Mouse (Mus musculus): ENCODE measurements around the gene Txnip. TPM values are rescaled to one million over a fixed set of nuclear protein-coding genes. Genes with fewer than 3 reads are reported as not detected.
"Not testable (repeated sequence)": the region's sequence is repeated elsewhere in the genome, so short reads cannot be mapped to it uniquely, and the experiment has no call there.

Txnip gene
- total RNA-seq, 2 experiments from 2014 or later, result 288 to 458 TPM

DNA sequence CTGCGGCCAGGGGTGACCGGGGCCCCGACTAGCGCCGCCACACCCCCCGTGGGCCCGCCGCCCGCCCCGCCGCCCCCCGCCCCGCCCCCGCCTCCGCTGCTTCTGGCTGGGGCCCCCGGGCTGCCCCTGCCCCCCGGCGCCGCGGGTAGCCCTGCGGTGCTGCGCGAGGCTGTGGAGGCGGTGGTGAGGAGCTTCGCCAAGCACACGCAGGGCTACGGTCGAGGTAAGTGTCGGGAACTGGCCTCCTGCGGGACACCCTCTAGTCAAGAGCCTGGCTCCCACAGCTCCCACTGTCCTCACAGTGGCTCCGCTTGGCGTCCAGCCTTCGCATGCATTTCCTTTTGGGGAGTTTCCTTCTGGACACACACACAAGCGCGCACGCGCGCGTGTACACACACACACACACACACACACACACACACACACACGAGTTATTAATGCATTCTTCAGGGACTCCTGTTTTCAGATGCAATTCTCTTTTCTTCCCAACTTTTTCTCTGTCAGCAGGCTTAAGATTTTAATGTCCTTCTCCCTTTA is 43.6 kb downstream of the Txnip start:
- DNase-seq, result peak; percentile 80
- intact Hi-C loops (cut with DNase I; ENCODE audit: low total_unique reads), result no loop called here

DNA sequence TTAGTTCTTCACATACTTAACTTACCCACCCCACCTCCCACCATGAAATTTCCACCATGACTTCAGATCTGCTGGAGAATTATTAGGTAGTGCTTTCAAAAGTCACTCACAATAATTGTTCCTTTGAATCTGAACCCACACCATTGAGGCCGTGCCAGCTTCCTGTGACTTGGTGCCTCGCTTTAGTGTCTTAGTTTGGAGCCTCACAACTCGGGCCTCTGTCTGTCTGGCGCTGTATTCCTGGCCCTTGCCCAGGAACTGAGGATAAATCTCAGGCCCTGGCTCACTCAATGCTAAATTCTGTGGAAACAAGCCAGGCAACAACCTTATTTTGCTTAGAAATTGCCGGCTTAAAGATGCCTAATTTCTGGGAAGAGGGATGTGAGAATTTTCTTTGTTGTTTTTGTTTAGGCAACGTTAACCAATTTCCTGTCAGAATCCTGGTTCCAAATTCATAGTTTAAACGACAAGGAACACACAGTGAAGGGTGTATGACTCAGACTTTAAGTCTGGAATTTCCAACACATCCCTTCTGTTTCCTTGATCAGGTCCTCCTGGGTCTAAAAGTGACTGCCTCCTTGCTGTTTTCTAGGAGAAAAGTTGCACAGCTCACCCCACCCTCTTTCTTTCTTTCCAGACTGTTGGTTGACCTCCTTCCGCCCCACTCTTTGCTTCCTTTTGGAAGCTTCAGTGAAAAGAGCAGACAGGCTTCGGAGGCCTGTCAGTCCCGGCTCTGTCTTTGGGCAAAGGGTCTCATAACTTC is 44.4 kb downstream of the Txnip start:
- peak; percentile 45 for DNase-seq

DNA sequence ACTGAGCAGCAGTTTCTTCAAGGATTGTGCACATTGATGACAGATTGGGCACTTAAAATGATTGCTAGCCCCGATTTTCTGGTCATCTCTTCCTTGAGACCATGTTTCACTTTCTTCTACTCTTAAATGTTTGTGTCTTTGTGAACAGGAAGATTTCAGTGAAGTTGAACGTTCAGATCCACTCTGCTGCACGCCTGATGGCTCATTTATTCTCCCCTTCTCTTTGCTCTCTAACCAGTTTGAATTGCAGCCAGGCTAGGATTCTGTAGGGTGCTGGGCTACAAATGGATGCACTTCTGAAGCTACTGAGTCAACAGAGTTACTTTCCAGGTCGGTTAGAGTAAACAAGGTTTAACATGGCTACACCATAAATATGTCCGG is 44.9 kb downstream of the Txnip start:
- no peak for DNase-seq
- intact Hi-C loops (cut with DNase I; ENCODE audit: low total_unique reads), result no loop called here

More for the DNA sequence above, 44.4 kb downstream of the Txnip start:
- intact Hi-C loops (cut with DNase I; ENCODE audit: low total_unique reads), result no loop called here

DNA sequence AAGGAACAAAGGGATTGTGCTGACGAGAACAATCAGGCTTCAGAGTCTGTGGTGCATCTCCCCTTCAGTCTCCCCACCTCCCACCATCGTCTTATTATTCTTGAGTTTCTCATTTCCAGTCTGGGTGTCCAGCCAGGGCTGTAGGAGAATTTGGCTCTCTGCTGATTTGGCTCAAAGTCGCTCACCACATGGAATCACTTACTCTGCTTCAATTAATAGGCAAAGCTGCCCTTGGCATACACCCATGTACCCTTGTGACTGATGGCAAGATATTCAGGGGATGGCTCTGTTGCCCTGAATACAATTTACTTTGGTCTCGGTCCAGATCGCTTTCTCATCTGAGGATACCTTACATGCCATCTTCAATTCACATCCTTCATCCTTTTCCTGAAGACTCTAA is 45.6 kb downstream of the Txnip start:
- intact Hi-C loops (cut with DNase I; ENCODE audit: low total_unique reads), result no loop called here
- no peak for DNase-seq

DNA sequence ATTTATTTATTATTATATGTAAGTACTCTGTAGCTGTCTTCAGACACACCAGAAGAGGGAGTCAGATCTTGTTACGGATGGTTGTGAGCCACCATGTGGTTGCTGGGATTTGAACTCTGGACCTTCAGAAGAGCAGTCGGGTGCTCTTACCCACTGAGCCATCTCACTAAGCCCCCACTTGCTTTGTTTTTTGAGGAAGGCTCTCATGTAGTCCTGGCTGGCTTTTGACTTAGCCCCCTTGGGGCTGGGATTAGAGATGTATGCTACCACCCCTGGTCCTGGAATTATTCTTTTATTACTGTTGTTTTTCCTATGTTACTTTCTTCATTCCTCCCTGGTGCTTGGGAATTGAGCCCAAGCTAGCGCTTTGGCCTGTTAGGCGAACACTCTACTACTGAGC is 48.2 kb downstream of the Txnip start:
- DNase-seq; intact Hi-C loops (cut with DNase I; ENCODE audit: low total_unique reads): not testable (repeated sequence)

DNA sequence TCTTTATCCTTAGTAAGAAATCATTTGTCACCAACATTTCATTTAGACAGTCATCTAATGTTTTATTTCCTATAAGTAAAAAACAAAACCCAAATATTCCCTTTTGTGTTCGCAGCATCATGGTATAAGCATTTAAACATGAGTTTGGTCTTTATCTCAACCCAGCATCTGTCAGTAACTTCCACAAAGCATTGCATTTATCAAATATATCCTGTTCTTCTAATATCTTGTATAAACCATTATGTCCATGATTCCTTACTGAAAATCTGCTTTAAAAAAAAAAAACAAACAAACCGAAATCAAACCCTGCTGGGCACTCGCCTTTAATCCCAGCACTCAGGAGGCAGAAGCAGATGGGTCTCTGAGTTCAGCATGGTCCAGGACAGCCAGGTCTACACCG is 48.9 kb downstream of the Txnip start:
- intact Hi-C loops (cut with DNase I; ENCODE audit: low total_unique reads), result no loop called here
- no peak for DNase-seq

Other genes with a start within 250 kb of the Txnip start
- gene BC107364, start 105.7 kb upstream of the Txnip start, total RNA-seq (2021), result not detected
- gene Hfe2, start 32.8 kb upstream of the Txnip start, total RNA-seq (2021), result 100 to 1,000 TPM; 460 to 465 TPM
- 1 to 10 TPM; 1.2 to 1.5 TPM for gene Gm16253, start 19.0 kb downstream of the Txnip start, total RNA-seq (2021)
- gene Polr3gl, start 36.2 kb downstream of the Txnip start, total RNA-seq (2021), result 10 to 100 TPM; 30.3 to 34.0 TPM
- 1 to 10 TPM in 1 of 2 experiments, under 1 TPM in 1; 0.66 to 1.9 TPM for gene Ankrd34a, start 38.7 kb downstream of the Txnip start, total RNA-seq (2021)
- 10 to 100 TPM; 13.6 to 16.4 TPM for gene Lix1l, start 43.2 kb downstream of the Txnip start, total RNA-seq (2021)
- 10 to 100 TPM; 36.6 to 44.1 TPM for gene Rbm8a, start 72.0 kb downstream of the Txnip start, total RNA-seq (2021)
- gene Pex11b, start 77.4 kb downstream of the Txnip start, total RNA-seq (2021), result 10 to 100 TPM; 22.3 to 22.4 TPM
- under 1 TPM; 0.13 to 0.25 TPM for gene Gm42957, start 77.5 kb downstream of the Txnip start, total RNA-seq (2021)
- gene Itga10, start 87.6 kb downstream of the Txnip start, total RNA-seq (2021), result 1 to 10 TPM; 2.9 to 3.0 TPM
- 1 to 10 TPM; 1.0 to 2.3 TPM for gene Ankrd35, start 112.2 kb downstream of the Txnip start, total RNA-seq (2021)
- 10 to 100 TPM; 10.4 to 12.1 TPM for gene Pias3, start 138.4 kb downstream of the Txnip start, total RNA-seq (2021)
- under 1 TPM; 0.96 to 1.00 TPM for gene Nudt17, start 150.6 kb downstream of the Txnip start, total RNA-seq (2021)
- gene Polr3c, start 169.7 kb downstream of the Txnip start, total RNA-seq (2021), result 10 to 100 TPM; 16.0 to 18.7 TPM
- 10 to 100 TPM; 53.8 to 89.7 TPM for gene Rnf115, start 169.7 kb downstream of the Txnip start, total RNA-seq (2021)